Mouse (Mus musculus) stomach, embryonic 14.5 days (tissue): ENCODE data around the gene Cd69. TPM values are rescaled to one million over a fixed set of nuclear protein-coding genes. Genes with fewer than 3 reads are reported as not detected.
A peak's percentile ranks its signal among the peaks of the same experiment; 100 is the strongest.

Experiments
- ATAC-seq: fragments of 200-750 bp; cut with Nextera tagmentation; 2 replicates; pipeline ENCODE4 v1.8.0; 2017; ENCODE audit warnings: low read depth, moderate TSS enrichment; ENCODE audit not compliant: insufficient number of reproducible peaks, insufficient read depth, low FRiP score
- H3K27ac ChIP-seq: fragments of 300-500 bp; sonication (generic); 2 replicates; pipeline ENCODE4 v1.5.1; 2014; ENCODE audit warnings: mild to moderate bottlenecking, low read length, moderate library complexity, mixed read lengths
- H3K27me3 ChIP-seq: fragments of 300-500 bp; sonication (generic); 2 replicates; pipeline ENCODE4 v1.6.1; 2014; ENCODE audit warnings: low read length, control low read depth, mixed read lengths; ENCODE audit not compliant: control insufficient read depth, insufficient read depth
- H3K36me3 ChIP-seq: fragments of 300-500 bp; sonication (generic); 2 replicates; pipeline ENCODE4 v1.6.1; 2014; ENCODE audit warnings: mild to moderate bottlenecking, control low read depth, low read length, moderate library complexity, mixed read lengths; ENCODE audit not compliant: control insufficient read depth, insufficient read depth
- H3K4me1 ChIP-seq: fragments of 300-500 bp; sonication (generic); 2 replicates; pipeline ENCODE4 v1.6.1; 2014; ENCODE audit warnings: low read length, control low read depth, mixed read lengths; ENCODE audit not compliant: control insufficient read depth, insufficient read depth
- H3K4me2 ChIP-seq: fragments of 300-500 bp; sonication (generic); replicated peaks from 2 replicates; pipeline ENCODE4 v1.6.1; 2014; ENCODE audit warnings: low read depth, low read length, control low read depth
- H3K4me3 ChIP-seq: fragments of 300-500 bp; sonication (generic); 2 replicates; pipeline ENCODE4 v1.5.1; 2014; ENCODE audit warnings: low read depth, low read length, control low read depth
- H3K9ac ChIP-seq: fragments of 300-500 bp; sonication (generic); replicated peaks from 2 replicates; pipeline ENCODE4 v1.6.1; 2014; ENCODE audit warnings: low read depth, mild to moderate bottlenecking, control low read depth, low read length, moderate library complexity, mixed read lengths
- H3K9me3 ChIP-seq: fragments of 300-500 bp; sonication (generic); 2 replicates; pipeline ENCODE4 v1.6.1; 2016; ENCODE audit warnings: low read depth, low read length, control low read depth; ENCODE audit not compliant: control insufficient read depth
- WGBS: fragments of 180-500 bp; shearing (Covaris S2); extraction: QIAGEN DNeasy Blood & Tissue Kit; methylation state at CpG from one replicate; pipeline ENCODE4 v1.1.7; 2014; 5-methylcytosine and 5-hydroxymethylcytosine counted together
- polyA plus RNA-seq: library from polyadenylated mRNA; unstranded; fragments of >200 nt; fragmentation: Nextera tagmentation; extraction: Ambion mirVana; gene quantifications from 2 replicates; pipeline ENCODE4 v1.2.1, GENCODE M21; 2014

Gene Cd69
- polyA plus RNA-seq, 1 experiment from 2014 or later: 0.20 TPM

DNA sequence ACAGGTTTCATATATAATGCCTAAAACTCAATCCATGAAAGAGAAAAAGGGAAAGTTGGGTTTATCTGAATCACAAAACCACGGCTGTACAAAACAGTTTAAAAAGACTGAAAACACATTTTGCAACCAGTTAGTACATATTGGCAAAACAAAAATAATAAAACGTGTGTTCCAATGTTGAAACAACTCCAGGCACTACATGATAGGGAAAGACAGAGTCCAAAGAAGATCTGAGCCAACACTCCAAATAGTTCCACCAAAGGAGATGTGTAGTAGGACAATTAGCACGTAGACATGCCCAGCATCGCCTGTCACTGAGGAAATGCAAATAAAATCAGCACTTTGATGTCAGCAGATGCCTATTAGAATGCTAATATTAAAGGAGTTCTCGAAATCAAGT is 33.8 kb downstream of the Cd69 start:
- Histone ChIP-seq H3K27ac (no peak overlapping the region), H3K27me3 (no peaks in the 10 kb centered on the region), H3K9me3 (no peaks in the 10 kb centered on the region), H3K36me3 (no peaks in the 10 kb centered on the region), H3K4me3 (no peak overlapping the region), H3K9ac (no peak overlapping the region), H3K4me2 (no peak overlapping the region), H3K4me1 (0 out of 2 replicates have a peak, but pooled peaks cover 3% of the 10 kb centered on the region)
- WGBS: 65% methylated on average over 5 of the region's 5 CpGs
- no peak for ATAC-seq

DNA sequence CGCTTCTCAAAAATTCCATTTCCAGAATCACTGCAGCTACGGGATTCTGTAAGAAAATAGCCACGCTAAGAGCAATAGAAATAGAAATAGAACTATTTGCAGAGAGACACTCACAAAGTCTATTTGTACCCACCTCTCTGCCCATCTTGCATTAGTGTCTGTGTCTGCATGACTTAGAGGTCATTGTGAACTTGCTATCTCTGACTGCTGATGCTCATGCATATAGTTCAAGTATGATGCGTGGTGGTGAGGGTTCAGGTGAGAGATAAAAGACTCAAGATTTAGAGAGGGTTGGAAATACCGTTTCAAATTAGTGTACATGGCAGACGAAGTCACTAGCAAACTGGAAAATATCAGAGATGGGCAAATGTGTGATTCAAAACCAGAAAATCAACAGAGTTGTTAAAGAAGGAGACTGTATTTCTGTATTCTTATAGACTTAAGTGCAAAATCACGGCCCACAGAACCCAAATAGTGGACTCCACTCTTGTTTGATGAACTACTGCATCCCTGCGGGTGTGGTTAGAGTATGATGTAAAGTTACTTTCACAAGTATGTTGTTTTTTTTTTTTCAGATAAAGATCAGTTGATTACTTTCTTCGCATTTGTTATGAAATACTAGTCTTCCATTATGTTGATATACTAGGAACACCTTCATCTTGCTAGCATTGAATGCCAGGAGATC is 35.5 kb downstream of the Cd69 start:
- no peak overlapping the region for H3K4me3 ChIP-seq
- WGBS: 87% methylated on average over 9 of the region's 9 CpGs
- no peaks in the 10 kb centered on the region for H3K9me3 ChIP-seq
- no peak overlapping the region for H3K9ac ChIP-seq
- H3K27ac ChIP-seq: no peak overlapping the region
- ATAC-seq: no peak
- H3K4me1 ChIP-seq: 0 out of 2 replicates have a peak, but pooled peaks cover 9% of the 10 kb centered on the region
- no peaks in the 10 kb centered on the region for H3K27me3 ChIP-seq
- H3K36me3 ChIP-seq: no peaks in the 10 kb centered on the region
- no peak overlapping the region for H3K4me2 ChIP-seq

DNA sequence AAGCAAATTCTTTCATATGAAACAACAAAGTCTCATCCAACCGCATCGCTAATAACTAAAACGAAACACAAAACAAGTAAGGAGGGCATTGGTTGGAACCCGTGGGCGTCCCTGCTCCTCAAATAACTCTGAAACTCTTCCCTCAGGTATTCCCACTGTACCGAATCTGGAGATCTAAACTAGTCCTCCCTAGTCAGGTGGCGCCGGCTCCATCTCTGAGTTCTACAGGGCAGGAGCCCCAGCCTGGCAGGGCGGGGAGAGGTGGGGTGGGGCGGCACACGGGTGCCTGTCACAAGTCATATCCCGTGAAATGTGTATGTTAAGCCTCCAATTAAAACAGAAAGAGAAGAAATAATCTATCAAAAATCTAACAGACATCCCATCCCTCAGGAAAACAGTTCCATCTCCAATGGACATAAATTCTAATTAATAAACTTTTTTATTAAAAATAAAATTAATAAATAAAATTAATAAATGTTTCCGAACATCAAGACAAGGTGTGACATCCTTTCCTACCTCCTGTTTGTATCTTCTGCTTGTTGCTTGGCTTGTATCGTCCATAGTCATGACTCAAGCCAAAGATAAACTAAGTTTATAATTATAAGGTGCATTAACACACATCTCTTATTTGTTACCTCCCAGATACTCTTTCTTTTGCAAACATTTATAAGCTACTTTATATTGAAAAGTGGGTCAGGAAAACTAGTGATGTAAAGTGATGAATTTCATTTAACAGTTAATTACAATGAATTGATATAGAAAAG is 36.8 kb downstream of the Cd69 start:
- peak overlapping the region; percentile 57 for H3K4me3 ChIP-seq
- H3K4me2 ChIP-seq: peak overlapping the region; percentile 52
- H3K9ac ChIP-seq: peak overlapping the region; percentile 50; the same call in 1 of the 2 replicates
- peak; percentile 68 for ATAC-seq
- H3K27ac ChIP-seq: no peak overlapping the region
- no peaks in the 10 kb centered on the region for H3K36me3 ChIP-seq
- H3K9me3 ChIP-seq: no peaks in the 10 kb centered on the region
- H3K4me1 ChIP-seq: 0 out of 2 replicates have a peak, but pooled peaks cover 9% of the 10 kb centered on the region
- no peaks in the 10 kb centered on the region for H3K27me3 ChIP-seq
- WGBS: 10% methylated on average over 14 of the region's 14 CpGs

DNA sequence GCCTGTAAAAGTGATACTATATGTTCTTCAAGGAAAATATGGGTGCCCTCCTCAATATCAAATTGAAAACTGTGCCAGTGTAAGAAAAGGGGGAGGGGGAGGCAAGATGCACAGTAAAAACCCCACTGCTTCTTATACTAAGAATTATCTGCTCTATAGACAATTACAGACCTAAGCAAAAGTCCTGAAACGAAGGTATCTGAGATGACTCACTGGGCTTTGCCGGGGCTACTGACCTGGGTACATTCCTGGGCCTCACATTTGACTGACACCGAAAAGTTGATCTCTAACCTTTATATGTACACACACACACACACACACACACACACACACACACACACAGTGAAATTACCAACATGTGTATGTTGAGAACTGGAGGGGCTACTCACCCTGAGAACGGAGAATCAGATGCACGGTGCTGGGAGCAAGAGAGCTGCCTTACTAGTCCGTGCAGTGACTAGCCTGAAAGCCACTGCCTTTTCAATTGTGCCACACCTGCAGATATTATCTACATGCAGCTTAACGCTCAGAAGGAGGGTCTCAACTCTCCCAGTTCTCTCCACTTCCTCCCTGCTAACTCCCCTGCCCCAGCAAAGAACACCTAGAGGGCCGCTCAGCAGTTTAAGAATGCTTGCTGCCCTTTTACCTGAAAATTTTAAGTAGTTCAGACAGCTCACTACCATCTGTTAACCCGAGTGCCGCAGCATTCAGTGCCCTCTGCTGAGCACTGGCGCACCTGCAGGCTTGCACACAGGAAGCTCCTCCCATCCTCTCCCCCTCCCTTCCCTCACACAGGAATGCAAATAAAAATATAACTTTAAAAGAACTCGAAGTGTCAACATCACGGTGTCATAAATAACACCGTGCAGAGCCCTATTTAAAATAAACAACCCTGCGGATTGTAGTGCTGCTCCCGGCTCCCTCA is 37.6 kb downstream of the Cd69 start:
- peak; percentile 89 for ATAC-seq
- H3K9ac ChIP-seq: peak overlapping the region; percentile 50; the same call in 1 of the 2 replicates
- peak overlapping the region; percentile 52 for H3K4me2 ChIP-seq
- WGBS: 14% methylated on average over 16 of the region's 16 CpGs
- H3K27ac ChIP-seq: peak overlapping the region; percentile 72
- no peaks in the 10 kb centered on the region for H3K9me3 ChIP-seq
- no peaks in the 10 kb centered on the region for H3K27me3 ChIP-seq
- 0 out of 2 replicates have a peak, but pooled peaks cover 9% of the 10 kb centered on the region for H3K4me1 ChIP-seq
- H3K4me3 ChIP-seq: peak overlapping the region; percentile 57
- H3K36me3 ChIP-seq: no peaks in the 10 kb centered on the region

DNA sequence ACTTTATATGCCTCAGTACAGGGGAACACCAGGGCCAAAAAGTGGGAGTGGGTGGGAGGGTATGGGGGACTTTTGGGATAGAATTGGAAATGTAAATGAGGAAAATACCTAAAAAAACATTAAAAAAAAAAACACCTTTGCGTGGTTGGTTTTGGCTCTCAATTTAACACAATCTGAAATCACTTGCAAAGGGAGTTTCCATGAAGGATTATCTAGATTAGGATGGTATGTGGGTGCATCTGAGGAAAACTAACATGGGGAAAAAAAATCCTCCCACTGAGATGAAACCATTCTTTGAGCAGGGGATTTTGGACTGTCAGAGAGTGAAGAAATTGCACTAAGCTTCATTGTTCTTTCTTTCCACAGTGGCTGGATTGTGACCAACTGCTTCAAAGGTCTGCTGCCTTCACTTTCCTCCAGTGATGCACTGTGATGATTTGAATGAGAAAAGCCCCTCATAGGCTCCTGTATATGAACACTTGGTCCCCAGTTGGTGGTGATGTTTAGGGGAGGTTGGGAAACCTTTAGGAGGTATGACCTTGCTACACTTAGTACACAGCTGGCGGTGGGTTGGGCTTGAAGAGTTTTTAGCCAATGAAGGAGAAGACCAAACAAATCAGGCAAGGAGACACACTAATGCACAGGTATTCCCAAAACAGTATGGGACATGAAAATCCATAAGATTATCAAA is 38.4 kb downstream of the Cd69 start:
- no peak for ATAC-seq
- 84% methylated on average over 2 of the region's 2 CpGs for WGBS
- no peaks in the 10 kb centered on the region for H3K27me3 ChIP-seq
- 0 out of 2 replicates have a peak overlapping the region, but pooled peaks have one; percentile 10 for H3K9ac ChIP-seq
- peak overlapping the region; percentile 72; the same call in 1 of the 2 replicates for H3K27ac ChIP-seq
- H3K4me3 ChIP-seq: peak overlapping the region; percentile 57; the same call in 1 of the 2 replicates
- H3K36me3 ChIP-seq: no peaks in the 10 kb centered on the region
- H3K4me2 ChIP-seq: peak overlapping the region; percentile 52
- H3K4me1 ChIP-seq: 0 out of 2 replicates have a peak, but pooled peaks cover 9% of the 10 kb centered on the region
- H3K9me3 ChIP-seq: no peaks in the 10 kb centered on the region

DNA sequence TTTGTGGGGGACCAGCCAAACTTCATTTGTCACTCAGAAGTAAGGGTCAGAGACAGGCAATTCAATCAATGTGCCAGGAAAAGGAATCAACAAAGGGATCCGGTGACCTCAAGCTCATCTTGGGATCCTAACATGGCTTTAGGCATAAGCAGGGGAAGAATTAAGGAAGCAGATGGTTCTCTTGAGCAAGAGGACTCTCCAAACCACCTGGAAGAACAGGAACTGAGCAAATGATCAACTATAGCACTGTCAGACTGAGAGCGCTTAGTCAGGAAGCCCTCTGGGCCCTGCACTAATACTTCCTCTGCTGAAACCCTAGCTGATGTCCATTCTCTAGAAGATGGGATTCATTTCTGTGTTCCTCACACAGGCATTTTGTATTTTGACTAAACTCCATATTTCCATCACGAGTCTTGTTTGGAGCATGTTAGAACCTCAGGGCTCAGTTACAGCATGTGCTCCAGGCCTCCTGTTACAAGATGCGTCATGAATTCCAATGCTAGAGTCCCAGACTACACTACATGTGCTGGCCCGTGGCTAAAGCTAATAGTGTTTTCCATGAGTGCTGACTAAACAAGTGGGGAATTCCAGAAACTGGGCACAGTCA is 39.3 kb downstream of the Cd69 start:
- H3K4me1 ChIP-seq: peaks cover 12% of the 10 kb centered on the region; the same call in 1 of the 2 replicates
- no peak overlapping the region for H3K4me3 ChIP-seq
- 77% methylated on average over 5 of the region's 5 CpGs for WGBS
- H3K36me3 ChIP-seq: no peaks in the 10 kb centered on the region
- no peak for ATAC-seq
- no peaks in the 10 kb centered on the region for H3K27me3 ChIP-seq
- no peak overlapping the region for H3K4me2 ChIP-seq
- H3K27ac ChIP-seq: no peak overlapping the region
- H3K9me3 ChIP-seq: no peaks in the 10 kb centered on the region
- H3K9ac ChIP-seq: no peak overlapping the region

DNA sequence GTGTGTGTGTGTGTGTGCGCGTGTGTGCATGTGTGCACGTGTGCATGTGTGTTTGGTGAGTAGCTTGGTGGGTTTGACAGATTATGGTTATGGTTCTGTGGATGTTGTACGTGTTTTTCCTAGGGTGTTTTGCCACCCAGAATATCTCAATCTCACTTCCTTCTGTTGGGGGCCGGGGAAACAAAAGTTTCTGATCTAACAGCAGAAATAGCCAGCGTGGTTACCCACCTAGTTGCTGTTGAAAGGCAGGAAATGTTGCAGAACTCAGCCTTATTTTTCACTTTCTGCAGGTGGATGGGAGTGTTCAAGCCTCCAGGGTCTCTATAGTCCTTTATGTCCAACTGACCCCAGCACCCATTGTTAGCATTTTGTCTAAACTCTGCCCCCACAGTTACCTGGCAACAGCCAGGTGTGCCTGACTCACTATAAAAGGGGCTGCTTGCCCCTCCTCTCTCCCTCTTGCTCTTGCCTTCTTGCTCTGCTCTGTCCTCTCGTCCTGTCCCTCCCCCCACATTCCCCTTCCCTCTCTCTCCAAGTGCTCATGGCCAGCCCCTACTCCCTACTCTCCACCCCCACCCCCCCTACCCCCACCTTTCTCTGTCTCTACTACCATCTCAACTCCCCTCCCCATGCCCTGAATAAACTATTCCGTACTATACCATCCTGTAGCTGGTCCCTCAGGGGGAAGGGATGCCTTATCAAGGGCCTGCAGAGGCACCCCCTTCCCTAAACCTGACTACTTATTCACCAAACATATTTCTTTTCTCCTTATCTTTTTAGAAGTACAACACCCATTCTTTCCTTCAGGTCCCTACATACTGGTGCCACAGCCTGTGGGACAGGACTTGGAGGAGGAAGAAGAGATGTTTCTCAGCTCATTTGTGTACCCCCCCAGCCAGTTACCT is 40.5 kb downstream of the Cd69 start:
- H3K4me3 ChIP-seq: no peak overlapping the region
- H3K9me3 ChIP-seq: no peaks in the 10 kb centered on the region
- no peaks in the 10 kb centered on the region for H3K36me3 ChIP-seq
- peaks cover 19% of the 10 kb centered on the region; the same call in 1 of the 2 replicates for H3K4me1 ChIP-seq
- no peak overlapping the region for H3K4me2 ChIP-seq
- 71% methylated on average over 8 of the region's 8 CpGs for WGBS
- no peak overlapping the region for H3K9ac ChIP-seq
- peak overlapping the region; percentile 58; the same call in 1 of the 2 replicates for H3K27ac ChIP-seq
- H3K27me3 ChIP-seq: no peaks in the 10 kb centered on the region
- ATAC-seq: 0 out of 2 replicates have a peak, but pooled peaks have one; percentile 11
